Mouse (Mus musculus): Measurements from ENCODE around the gene 1700019N19Rik. TPM values are rescaled to one million over a fixed set of nuclear protein-coding genes. Genes with fewer than 3 reads are reported as not detected.

Gene 1700019N19Rik
- not detected in 2 replicates for polyA plus RNA-seq (2015; fragmentation: Nextera tagmentation; extraction: Ambion mirVana)

- H3K4me2 ChIP-seq, result no peak within 1 kb of the TSS
- no peaks in the 10 kb centered on the region for H3K9me3 ChIP-seq
- H3K4me3 ChIP-seq, result no peak within 1 kb of the TSS
- no peaks in the 10 kb centered on the region for H3K27me3 ChIP-seq
- ATAC-seq (ENCODE audit: low read depth), result no peak
- no peak within 1 kb of the TSS for H3K27ac ChIP-seq (replicated peaks)
- no peak within 1 kb of the TSS for H3K9ac ChIP-seq
- WGBS, result 54% methylated on average over 10 of the region's 10 CpGs
- H3K4me1 ChIP-seq (replicated peaks), result peaks cover 20% of the 10 kb centered on the region
- peaks cover 18% of the 10 kb centered on the region for H3K36me3 ChIP-seq
Measured at GRCm38 (mm10) chr19:58794284-58794683, at the start of gene 1700019N19Rik. Gene 1700019N19Rik, minus strand, starts transcription at chr19:58794461.

- Histone ChIP-seq H3K4me2 (no peak overlapping the region), H3K27ac (replicated peaks) (no peak overlapping the region), H3K9me3 (no peaks in the 10 kb centered on the region), H3K4me3 (no peak overlapping the region), H3K4me1 (replicated peaks) (peaks cover 38% of the 10 kb centered on the region), H3K36me3 (peaks cover 23% of the 10 kb centered on the region; the same call in 1 of the 2 replicates), H3K9ac (no peak overlapping the region), H3K27me3 (no peaks in the 10 kb centered on the region)
- no peak for ATAC-seq (ENCODE audit: low read depth)
- 91% methylated on average over 3 of the region's 3 CpGs for WGBS
Measured at GRCm38 (mm10) chr19:58843606-58844005, 49.3 kb upstream of the 1700019N19Rik start.

- H3K9me3 ChIP-seq, result no peaks in the 10 kb centered on the region
- 0 out of 2 replicates have a peak, but pooled peaks have one; percentile 22 for ATAC-seq (ENCODE audit: low read depth)
Measured at GRCm38 (mm10) chr19:58840721-58841271, 46.5 kb upstream of the 1700019N19Rik start.

GRCm38 (mm10) chr19:58839806-58840205 is 45.5 kb upstream of the 1700019N19Rik start:
- no peaks in the 10 kb centered on the region for H3K27me3 ChIP-seq
- no peaks in the 10 kb centered on the region for H3K9me3 ChIP-seq
- H3K4me2 ChIP-seq, result no peak overlapping the region
- H3K36me3 ChIP-seq, result no peaks in the 10 kb centered on the region
- H3K9ac ChIP-seq, result no peak overlapping the region
- ATAC-seq (ENCODE audit: low read depth), result no peak
- no peak overlapping the region for H3K4me3 ChIP-seq
- WGBS, result 77% methylated on average over 4 of the region's 4 CpGs
- no peak overlapping the region for H3K27ac ChIP-seq (replicated peaks)
- H3K4me1 ChIP-seq (replicated peaks), result peaks cover 48% of the 10 kb centered on the region

More at GRCm38 (mm10) chr19:58840721-58841271, 46.5 kb upstream of the 1700019N19Rik start:
- peaks cover 43% of the 10 kb centered on the region for H3K4me1 ChIP-seq (replicated peaks)
- 78% methylated on average over 5 of the region's 5 CpGs for WGBS
- H3K27ac ChIP-seq (replicated peaks), result peak overlapping the region; percentile 72
- peaks cover 9% of the 10 kb centered on the region; the same call in 1 of the 2 replicates for H3K36me3 ChIP-seq
- no peak overlapping the region for H3K4me3 ChIP-seq
- H3K27me3 ChIP-seq, result no peaks in the 10 kb centered on the region
- H3K4me2 ChIP-seq, result no peak overlapping the region
- H3K9ac ChIP-seq, result no peak overlapping the region

- no peaks in the 10 kb centered on the region for H3K9me3 ChIP-seq
- no peak overlapping the region for H3K27ac ChIP-seq (replicated peaks)
- H3K4me1 ChIP-seq (replicated peaks), result peaks cover 53% of the 10 kb centered on the region
- ATAC-seq (ENCODE audit: low read depth), result 0 out of 2 replicates have a peak, but pooled peaks have one; percentile 33
- H3K4me3 ChIP-seq, result no peak overlapping the region
- no peak overlapping the region for H3K9ac ChIP-seq
- H3K36me3 ChIP-seq, result no peaks in the 10 kb centered on the region
- no peak overlapping the region for H3K4me2 ChIP-seq
- 47% methylated on average over 3 of the region's 3 CpGs for WGBS
- H3K27me3 ChIP-seq, result no peaks in the 10 kb centered on the region
Measured at GRCm38 (mm10) chr19:58839345-58839744, 45.1 kb upstream of the 1700019N19Rik start.

- Histone ChIP-seq H3K4me3 (no peak overlapping the region), H3K4me1 (replicated peaks) (peaks cover 59% of the 10 kb centered on the region), H3K27me3 (no peaks in the 10 kb centered on the region), H3K27ac (replicated peaks) (no peak overlapping the region), H3K36me3 (no peaks in the 10 kb centered on the region), H3K4me2 (no peak overlapping the region), H3K9ac (no peak overlapping the region), H3K9me3 (no peaks in the 10 kb centered on the region)
- no peak for ATAC-seq (ENCODE audit: low read depth)
- WGBS, result 72% methylated on average over 9 of the region's 9 CpGs
Measured at GRCm38 (mm10) chr19:58838706-58839105, 44.4 kb upstream of the 1700019N19Rik start.

GRCm38 (mm10) chr19:58833639-58834180 is 39.4 kb upstream of the 1700019N19Rik start:
- H3K27ac ChIP-seq (replicated peaks), result peak overlapping the region; percentile 80
- H3K9ac ChIP-seq, result no peak overlapping the region
- no peaks in the 10 kb centered on the region for H3K36me3 ChIP-seq
- H3K4me3 ChIP-seq, result no peak overlapping the region
- no peaks in the 10 kb centered on the region for H3K9me3 ChIP-seq
- ATAC-seq (ENCODE audit: low read depth), result no peak
- no peak overlapping the region for H3K4me2 ChIP-seq
- WGBS, result 34% methylated on average over 13 of the region's 13 CpGs
- H3K4me1 ChIP-seq (replicated peaks), result peaks cover 68% of the 10 kb centered on the region
- no peaks in the 10 kb centered on the region for H3K27me3 ChIP-seq

GRCm38 (mm10) chr19:58832988-58833387 is 38.7 kb upstream of the 1700019N19Rik start:
- H3K9ac ChIP-seq, result no peak overlapping the region
- no peak overlapping the region for H3K4me3 ChIP-seq
- no peaks in the 10 kb centered on the region for H3K27me3 ChIP-seq
- H3K27ac ChIP-seq (replicated peaks), result no peak overlapping the region
- H3K4me1 ChIP-seq (replicated peaks), result peaks cover 70% of the 10 kb centered on the region
- H3K4me2 ChIP-seq, result no peak overlapping the region
- no peaks in the 10 kb centered on the region for H3K36me3 ChIP-seq
- 79% methylated on average over 2 of the region's 2 CpGs for WGBS
- no peaks in the 10 kb centered on the region for H3K9me3 ChIP-seq
- no peak for ATAC-seq (ENCODE audit: low read depth)

- peak overlapping the region; percentile 77 for H3K27ac ChIP-seq (replicated peaks)
Measured at GRCm38 (mm10) chr19:58831280-58831922, 37.1 kb upstream of the 1700019N19Rik start.

GRCm38 (mm10) chr19:58830182-58830581 is 35.9 kb upstream of the 1700019N19Rik start:
- Histone ChIP-seq H3K27me3 (no peaks in the 10 kb centered on the region), H3K4me2 (no peak overlapping the region), H3K4me3 (no peak overlapping the region), H3K27ac (replicated peaks) (peak overlapping the region; percentile 77), H3K9ac (no peak overlapping the region), H3K4me1 (replicated peaks) (peaks cover 72% of the 10 kb centered on the region), H3K9me3 (no peaks in the 10 kb centered on the region), H3K36me3 (peaks cover 8% of the 10 kb centered on the region)
- no peak for ATAC-seq (ENCODE audit: low read depth)
- WGBS, result 87% methylated on average over 7 of the region's 7 CpGs

More at GRCm38 (mm10) chr19:58831280-58831922, 37.1 kb upstream of the 1700019N19Rik start:
- Histone ChIP-seq H3K4me1 (replicated peaks) (peaks cover 73% of the 10 kb centered on the region), H3K9ac (no peak overlapping the region), H3K27me3 (no peaks in the 10 kb centered on the region), H3K4me2 (no peak overlapping the region), H3K36me3 (no peaks in the 10 kb centered on the region), H3K4me3 (no peak overlapping the region), H3K9me3 (no peaks in the 10 kb centered on the region)
- ATAC-seq (ENCODE audit: low read depth), result peak; percentile 33; the same call in 1 of the 2 replicates
- 47% methylated on average over 9 of the region's 9 CpGs for WGBS

- H3K4me1 ChIP-seq (replicated peaks), result peaks cover 66% of the 10 kb centered on the region
- H3K9ac ChIP-seq, result no peak overlapping the region
- no peaks in the 10 kb centered on the region for H3K9me3 ChIP-seq
- ATAC-seq (ENCODE audit: low read depth), result peak; percentile 38; the same call in 1 of the 2 replicates
- 58% methylated on average over 5 of the region's 5 CpGs for WGBS
- no peak overlapping the region for H3K4me2 ChIP-seq
- peaks cover 14% of the 10 kb centered on the region for H3K36me3 ChIP-seq
- peak overlapping the region; percentile 77 for H3K27ac ChIP-seq (replicated peaks)
- H3K4me3 ChIP-seq, result no peak overlapping the region
- H3K27me3 ChIP-seq, result no peaks in the 10 kb centered on the region
Measured at GRCm38 (mm10) chr19:58829575-58829974, 35.3 kb upstream of the 1700019N19Rik start.

- no peaks in the 10 kb centered on the region for H3K9me3 ChIP-seq
- H3K36me3 ChIP-seq, result peaks cover 26% of the 10 kb centered on the region
- H3K4me1 ChIP-seq (replicated peaks), result peaks cover 57% of the 10 kb centered on the region
- no peak overlapping the region for H3K27ac ChIP-seq (replicated peaks)
- H3K9ac ChIP-seq, result no peak overlapping the region
- ATAC-seq (ENCODE audit: low read depth), result no peak
- 54% methylated on average over 7 of the region's 7 CpGs for whole genome bisulfite sequencing
- H3K4me3 ChIP-seq, result no peak overlapping the region
- no peak overlapping the region for H3K4me2 ChIP-seq
- H3K27me3 ChIP-seq, result no peaks in the 10 kb centered on the region
Measured at GRCm38 (mm10) chr19:58827656-58828055, 33.4 kb upstream of the 1700019N19Rik start.
